Mouse (Mus musculus): ENCODE measurements around the gene Tmod1.

GRCm38 (mm10) chr4:46053323-46054107, 14.8 kb downstream of the Tmod1 start:
- TF ChIP-seq GATA1 (IDR thresholded peaks at IDR 0.05; ENCODE audit: borderline replicate concordance, low read length): no peak
- TF ChIP-seq FLI1 (IDR thresholded peaks at IDR 0.05; ENCODE audit: low read length): no peak
